Mouse (Mus musculus) limb, embryonic 11.5 days (tissue): ENCODE measurements around the gene Upk2. TPM values are rescaled to one million over a fixed set of nuclear protein-coding genes. Genes with fewer than 3 reads are reported as not detected.

ENCODE experiments used
- ATAC-seq: fragments of 200-750 bp; cut with Nextera tagmentation; 2 replicates; pipeline ENCODE4 v1.8.0; 2017; ENCODE audit warnings: low read depth; ENCODE audit not compliant: insufficient number of reproducible peaks, low FRiP score, low TSS enrichment
- DNase-seq: peaks from one replicate; pipeline ENCODE4 v3.0.0-alpha.2; 2015; ENCODE audit warnings: low spot score
- H3K27ac ChIP-seq: fragments of 300-500 bp; sonication (generic); replicated peaks from 2 replicates; pipeline ENCODE4 v1.5.1; 2014; ENCODE audit warnings: low read depth, mild to moderate bottlenecking, low read length
- H3K27me3 ChIP-seq: fragments of 300-500 bp; sonication (generic); 2 replicates; pipeline ENCODE4 v1.6.1; 2014; ENCODE audit warnings: mild to moderate bottlenecking, low read length, mixed read lengths; ENCODE audit not compliant: control insufficient read depth, insufficient read depth
- H3K36me3 ChIP-seq: fragments of 300-500 bp; sonication (generic); 2 replicates; pipeline ENCODE4 v1.6.1; 2014; ENCODE audit warnings: mild to moderate bottlenecking, low read length, moderate library complexity, mixed read lengths; ENCODE audit not compliant: control insufficient read depth, insufficient read depth
- H3K4me1 ChIP-seq: fragments of 300-500 bp; sonication (generic); 2 replicates; pipeline ENCODE4 v1.6.1; 2014; ENCODE audit warnings: low read length, mixed read lengths; ENCODE audit not compliant: control insufficient read depth, insufficient read depth
- H3K4me2 ChIP-seq: fragments of 300-500 bp; sonication (generic); 2 replicates; pipeline ENCODE4 v1.6.1; 2014; ENCODE audit warnings: low read depth, mild to moderate bottlenecking, moderate library complexity; ENCODE audit not compliant: severe bottlenecking
- H3K4me3 ChIP-seq: fragments of 300-500 bp; sonication (generic); 2 replicates; pipeline ENCODE4 v1.5.1; 2014; ENCODE audit warnings: low read depth, low read length
- H3K9ac ChIP-seq: fragments of 300-500 bp; sonication (generic); 2 replicates; pipeline ENCODE4 v1.6.1; 2014; ENCODE audit warnings: mild to moderate bottlenecking, low read length
- H3K9me3 ChIP-seq: fragments of 300-500 bp; sonication (generic); 2 replicates; pipeline ENCODE4 v1.6.1; 2016; ENCODE audit warnings: low read length; ENCODE audit not compliant: control insufficient read depth
- WGBS: fragments of 180-500 bp; shearing (Covaris S2); extraction: QIAGEN DNeasy Blood & Tissue Kit; methylation state at CpG from one replicate; pipeline ENCODE4 v1.1.7; 2014; 5-methylcytosine and 5-hydroxymethylcytosine counted together
- polyA plus RNA-seq: library from polyadenylated mRNA; unstranded; fragments of >200 nt; fragmentation: Nextera tagmentation; extraction: Ambion mirVana; gene quantifications from 2 replicates; pipeline ENCODE4 v1.2.1, GENCODE M21; 2014

Gene Upk2
- polyA plus RNA-seq, 1 experiment from 2014 or later, result 0.59 TPM

- WGBS, result 79% methylated on average over 3 of the region's 3 CpGs
- Histone ChIP-seq H3K9ac (no peak overlapping the region), H3K4me3 (no peak overlapping the region), H3K9me3 (no peaks in the 10 kb centered on the region), H3K36me3 (peaks cover 33% of the 10 kb centered on the region), H3K27me3 (no peaks in the 10 kb centered on the region), H3K4me2 (no peak overlapping the region), H3K27ac (no peak overlapping the region), H3K4me1 (no peaks in the 10 kb centered on the region)
- no peak for DNase-seq
- ATAC-seq, result no peak
Observed at GRCm38 (mm10) chr9:44405011-44405410, 49.8 kb downstream of the Upk2 start.

Other genes with a start within 250 kb of the Upk2 start
- 19.2 and 21.7 TPM in 2 replicates for gene Cbl, start 220.9 kb downstream of the Upk2 start, polyA plus RNA-seq
- not detected in 2 replicates for gene Ccdc153, start 214.3 kb downstream of the Upk2 start, polyA plus RNA-seq
- gene Pdzd3, start 203.5 kb downstream of the Upk2 start, polyA plus RNA-seq, result 0.08 TPM in 1 of 2 replicates, not detected in the other
- 2.7 and 3.0 TPM in 2 replicates for gene Nlrx1, start 186.4 kb downstream of the Upk2 start, polyA plus RNA-seq
- gene Abcg4, start 166.4 kb downstream of the Upk2 start, polyA plus RNA-seq, result 3.4 and 3.7 TPM in 2 replicates
- gene Hinfp, start 149.3 kb downstream of the Upk2 start, polyA plus RNA-seq, result 19.5 and 28.4 TPM in 2 replicates
- 6.5 and 7.6 TPM in 2 replicates for gene C2cd2l, start 134.7 kb downstream of the Upk2 start, polyA plus RNA-seq
- gene Dpagt1, start 129.0 kb downstream of the Upk2 start, polyA plus RNA-seq, result 52.3 and 55.8 TPM in 2 replicates
- 507 and 525 TPM in 2 replicates for gene H2afx, start 120.3 kb downstream of the Upk2 start, polyA plus RNA-seq
- gene Hmbs, start 110.7 kb downstream of the Upk2 start, polyA plus RNA-seq, result 145 and 153 TPM in 2 replicates
- gene Vps11, start 93.3 kb downstream of the Upk2 start, polyA plus RNA-seq, result 26.4 and 26.6 TPM in 2 replicates
- gene Hyou1, start 75.5 kb downstream of the Upk2 start, polyA plus RNA-seq, result 36.1 and 39.7 TPM in 2 replicates
- 10.1 and 10.6 TPM in 2 replicates for gene Slc37a4, start 58.1 kb downstream of the Upk2 start, polyA plus RNA-seq
- gene Rps25, start 47.8 kb downstream of the Upk2 start, polyA plus RNA-seq, result 2,256 and 2,311 TPM in 2 replicates
- gene Trappc4, start 47.4 kb downstream of the Upk2 start, polyA plus RNA-seq, result 141 TPM in 2 replicates
- 22.0 and 27.1 TPM in 2 replicates for gene Ccdc84, start 36.4 kb downstream of the Upk2 start, polyA plus RNA-seq
- not detected in 2 replicates for gene Foxr1, start 13.8 kb downstream of the Upk2 start, polyA plus RNA-seq
- gene Bcl9l, start 27.8 kb upstream of the Upk2 start, polyA plus RNA-seq, result 11.6 and 12.3 TPM in 2 replicates
- gene Cxcr5, start 106.9 kb upstream of the Upk2 start, polyA plus RNA-seq, result 0.05 TPM in 1 of 2 replicates, not detected in the other
- gene Ddx6, start 149.9 kb upstream of the Upk2 start, polyA plus RNA-seq, result 16.1 and 18.2 TPM in 2 replicates
- gene Treh, start 218.3 kb upstream of the Upk2 start, polyA plus RNA-seq, result not detected in 2 replicates